Mouse (Mus musculus) neutrophil, adult 59 days (primary cell): Measurements from ENCODE around the gene Dsel. TPM values are rescaled to one million over a fixed set of nuclear protein-coding genes. Genes with fewer than 3 reads are reported as not detected.

Source experiments
- total RNA-seq, 2 experiments: library from RNA; stranded (reverse); gene quantifications; 1 replicate in 1 of 2; 2 replicates in 1 of 2; pipeline ENCODE4 v1.2.4; 2023

Gene Dsel
- under 1 TPM; 0.79 to 0.87 TPM for total RNA-seq

GRCm38 (mm10) chr1:111864779-111865165 is at the start of gene Dsel:
Gene Dsel (minus strand): TSS chr1:111864918.

